Mouse (Mus musculus) granulocyte monocyte progenitor cell, adult 5-6 weeks (primary cell): ENCODE data around the gene Ubap2. TPM values are rescaled to one million over a fixed set of nuclear protein-coding genes. Genes with fewer than 3 reads are reported as not detected.

ENCODE experiments used
- ATAC-seq: replicated peaks from 2 replicates; pipeline ENCODE4 v1.8.0; 2016; ENCODE audit warnings: mild to moderate bottlenecking, moderate TSS enrichment, inconsistent platforms; ENCODE audit not compliant: poor library complexity, severe bottlenecking
- total RNA-seq, 2 experiments: library from RNA; stranded (forward) in 1 of 2; stranded (reverse) in 1 of 2; fragments of 200-712, 200-1000 nt in 1 of 2; fragments of >200 nt in 1 of 2; fragmentation: Nextera tagmentation in 1 of 2; gene quantifications; 2 replicates each; pipeline ENCODE4 v1.2.3; 2014 to 2017

Ubap2 gene
- total RNA-seq, 2 experiments from 2014 or later: 28.6 to 51.8 TPM

- no peak for ATAC-seq
Observed at GRCm38 (mm10) chr4:41268133-41268532, 6.8 kb downstream of the Ubap2 start.

- ATAC-seq: no peak
Observed at GRCm38 (mm10) chr4:41266350-41266749, 8.6 kb downstream of the Ubap2 start.

GRCm38 (mm10) chr4:41260691-41261090, 14.3 kb downstream of the Ubap2 start:
- no peak for ATAC-seq

- ATAC-seq: no peak
Observed at GRCm38 (mm10) chr4:41259019-41259418, 15.9 kb downstream of the Ubap2 start.

- ATAC-seq: no peak
Observed at GRCm38 (mm10) chr4:41257752-41258151, 17.2 kb downstream of the Ubap2 start.

GRCm38 (mm10) chr4:41255564-41256210, 19.3 kb downstream of the Ubap2 start:
- no peak for ATAC-seq

- ATAC-seq: no peak
Observed at GRCm38 (mm10) chr4:41253756-41254155, 21.2 kb downstream of the Ubap2 start.

GRCm38 (mm10) chr4:41245408-41245807, 29.5 kb downstream of the Ubap2 start:
- no peak for ATAC-seq

GRCm38 (mm10) chr4:41240916-41241315, 34.0 kb downstream of the Ubap2 start:
- ATAC-seq: no peak

- ATAC-seq: no peak
Observed at GRCm38 (mm10) chr4:41235621-41236020, 39.3 kb downstream of the Ubap2 start.

- peak; percentile 52 for ATAC-seq
Observed at GRCm38 (mm10) chr4:41226351-41226750, 48.6 kb downstream of the Ubap2 start.

GRCm38 (mm10) chr4:41225412-41225811, 49.5 kb downstream of the Ubap2 start:
- ATAC-seq: no peak

- no peak for ATAC-seq
Observed at GRCm38 (mm10) chr4:41208050-41208449, 66.9 kb downstream of the Ubap2 start.

- ATAC-seq: no peak
Observed at GRCm38 (mm10) chr4:41205751-41206150, 69.2 kb downstream of the Ubap2 start.

- no peak for ATAC-seq
Observed at GRCm38 (mm10) chr4:41202135-41202534, 72.8 kb downstream of the Ubap2 start.

GRCm38 (mm10) chr4:41196861-41197610, 77.9 kb downstream of the Ubap2 start:
- ATAC-seq: no peak

GRCm38 (mm10) chr4:41195328-41195727, 79.6 kb downstream of the Ubap2 start:
- no peak for ATAC-seq

- ATAC-seq: peak; percentile 79
Observed at GRCm38 (mm10) chr4:41192544-41193512, 82.1 kb downstream of the Ubap2 start.

- no peak for ATAC-seq
Observed at GRCm38 (mm10) chr4:41189809-41190208, 85.1 kb downstream of the Ubap2 start.

GRCm38 (mm10) chr4:41179825-41180725, 94.9 kb downstream of the Ubap2 start:
- ATAC-seq: peak; percentile 69
